Mouse (Mus musculus) right cerebral cortex, adult 18-20 months (tissue): Measurements from ENCODE around the gene Uhrf1.
"Not testable (repeated sequence)": the region's sequence is repeated elsewhere in the genome, so short reads cannot be mapped to it uniquely, and the experiment has no call there.

Experiments used
- DNase-seq: peaks from one replicate; pipeline ENCODE4 v3.0.0; 2022; ENCODE audit warnings: mixed read lengths

Gene Uhrf1

DNA sequence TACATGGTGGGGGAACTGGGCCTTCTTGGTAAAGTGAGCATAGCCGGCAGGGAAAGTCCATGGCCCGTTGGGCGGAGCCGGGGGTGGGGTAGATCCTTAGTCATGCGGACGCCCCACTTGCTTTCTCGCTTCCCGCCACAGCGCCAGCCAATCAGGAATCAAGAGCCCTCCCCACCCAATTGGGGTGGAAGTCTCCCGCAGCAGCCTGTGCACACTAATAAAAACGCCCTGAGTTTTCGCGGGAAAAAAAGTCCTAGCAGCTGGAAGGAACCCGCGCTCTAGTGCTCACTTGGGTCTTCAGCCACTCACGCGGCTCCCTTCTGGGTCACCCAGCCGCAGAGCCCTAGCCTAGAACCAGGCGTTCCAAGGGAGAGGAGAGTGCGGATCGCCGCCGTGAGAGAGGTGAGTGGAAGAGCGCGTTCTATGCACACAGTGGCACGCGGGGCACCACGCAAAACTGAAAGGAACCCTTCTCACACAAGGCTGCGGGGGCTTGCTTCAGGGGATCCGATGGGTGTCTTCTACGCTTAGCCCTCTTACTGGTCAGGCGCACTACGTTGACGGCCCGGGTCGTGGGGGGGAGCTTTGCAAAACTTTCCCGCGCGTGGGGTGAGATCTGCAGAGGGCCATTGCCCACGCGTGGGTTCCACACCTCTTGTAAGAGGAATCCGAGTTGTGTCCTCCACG, at the start of gene Uhrf1:
Uhrf1 (plus strand) TSS at position 162 of the 687 bp plus-strand sequence.
- DNase-seq = no peak

DNA sequence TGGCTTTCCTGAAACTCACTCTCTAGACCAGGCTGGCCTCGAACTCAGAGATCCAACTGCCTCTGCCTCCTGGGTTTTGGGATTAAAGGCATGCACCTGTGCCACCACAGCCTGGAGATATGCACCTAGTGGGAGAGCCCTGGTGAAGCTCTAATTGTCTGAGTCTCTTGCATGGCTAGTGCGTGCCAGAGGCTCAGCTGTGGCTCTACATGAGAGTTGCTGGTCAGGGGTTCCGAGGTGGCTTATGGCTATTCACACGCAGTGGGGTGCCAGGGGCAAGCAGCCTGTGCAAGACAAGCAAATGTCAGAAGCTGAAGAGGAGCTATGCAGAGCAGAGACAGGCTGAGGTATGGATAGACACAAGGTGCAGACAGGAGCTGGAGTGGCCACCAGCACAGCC, 48.4 kb upstream of the Uhrf1 start:
- DNase-seq = no peak

DNA sequence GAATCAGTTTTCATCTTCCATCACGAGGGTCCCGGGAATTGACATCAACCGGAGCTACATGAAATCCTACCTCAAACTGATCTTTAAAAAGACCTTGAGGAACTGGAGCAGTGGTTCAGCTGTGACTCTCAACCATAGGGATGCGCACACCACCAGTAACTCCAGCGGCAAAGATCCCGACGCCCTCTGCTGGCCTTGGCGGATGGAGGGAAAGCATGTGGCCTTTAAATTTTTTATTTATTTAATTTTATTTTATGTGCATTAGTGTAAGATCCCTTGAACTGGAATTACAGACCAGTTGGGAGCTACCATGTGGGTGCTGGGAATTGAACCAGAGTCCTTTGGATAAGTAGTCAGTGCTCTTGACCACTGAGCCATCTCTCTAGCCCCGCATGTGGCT, 47.7 kb upstream of the Uhrf1 start:
- peak; percentile 65 for DNase-seq

DNA sequence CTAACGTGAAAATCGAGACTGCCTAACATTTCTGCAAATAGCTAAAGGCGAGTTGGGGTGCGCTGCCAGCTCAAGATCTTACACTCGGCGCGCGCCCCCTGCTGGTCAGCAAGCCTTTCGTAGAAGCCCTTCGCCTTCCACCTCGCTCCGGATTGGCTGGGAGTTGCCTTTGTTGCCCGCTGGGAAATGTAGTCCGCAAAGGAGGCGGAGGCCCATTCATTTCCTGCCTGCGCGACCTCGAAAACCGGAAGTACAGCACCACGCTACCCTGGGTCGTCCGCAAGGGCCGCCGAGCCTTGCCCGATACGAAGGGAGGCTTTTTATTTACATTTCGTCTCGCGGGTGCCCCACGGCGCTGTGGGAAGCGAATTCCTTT, 47.3 kb upstream of the Uhrf1 start:
- DNase-seq = peak; percentile 100

DNA sequence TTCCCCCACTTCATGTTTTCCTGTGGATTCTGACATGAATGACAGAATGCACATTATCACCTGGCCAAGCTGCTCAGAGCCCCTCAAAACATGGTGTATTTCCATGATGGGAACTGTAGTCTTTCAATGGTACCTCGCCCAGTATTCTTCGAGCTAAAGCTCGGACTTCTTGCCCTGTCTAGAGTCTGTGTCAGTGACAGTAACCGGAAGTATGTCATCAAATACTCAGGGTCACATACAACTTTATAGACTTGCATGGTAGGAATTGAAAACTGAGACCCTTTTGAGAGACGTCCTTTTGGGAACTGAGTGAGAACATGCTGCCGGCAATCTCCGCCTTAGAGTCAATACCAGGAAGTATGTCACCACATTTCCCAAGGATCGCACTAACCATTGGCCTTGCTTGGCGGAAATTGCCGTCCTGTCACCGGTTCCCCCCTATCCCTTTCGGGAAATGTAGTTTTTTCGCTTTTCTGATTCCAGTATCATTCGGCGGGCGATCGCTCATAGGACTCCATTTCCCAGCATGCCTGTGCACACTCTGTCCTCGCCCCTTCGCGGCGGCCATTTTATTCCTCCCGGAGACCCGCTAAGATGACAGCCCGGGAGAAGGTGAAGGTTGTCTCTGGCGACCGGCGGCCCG, 46.8 kb upstream of the Uhrf1 start, which contains the start of gene Fem1a:
Fem1a (plus strand) TSS at position 572 of the 643 bp plus-strand sequence.
- DNase-seq = peak; percentile 98

DNA sequence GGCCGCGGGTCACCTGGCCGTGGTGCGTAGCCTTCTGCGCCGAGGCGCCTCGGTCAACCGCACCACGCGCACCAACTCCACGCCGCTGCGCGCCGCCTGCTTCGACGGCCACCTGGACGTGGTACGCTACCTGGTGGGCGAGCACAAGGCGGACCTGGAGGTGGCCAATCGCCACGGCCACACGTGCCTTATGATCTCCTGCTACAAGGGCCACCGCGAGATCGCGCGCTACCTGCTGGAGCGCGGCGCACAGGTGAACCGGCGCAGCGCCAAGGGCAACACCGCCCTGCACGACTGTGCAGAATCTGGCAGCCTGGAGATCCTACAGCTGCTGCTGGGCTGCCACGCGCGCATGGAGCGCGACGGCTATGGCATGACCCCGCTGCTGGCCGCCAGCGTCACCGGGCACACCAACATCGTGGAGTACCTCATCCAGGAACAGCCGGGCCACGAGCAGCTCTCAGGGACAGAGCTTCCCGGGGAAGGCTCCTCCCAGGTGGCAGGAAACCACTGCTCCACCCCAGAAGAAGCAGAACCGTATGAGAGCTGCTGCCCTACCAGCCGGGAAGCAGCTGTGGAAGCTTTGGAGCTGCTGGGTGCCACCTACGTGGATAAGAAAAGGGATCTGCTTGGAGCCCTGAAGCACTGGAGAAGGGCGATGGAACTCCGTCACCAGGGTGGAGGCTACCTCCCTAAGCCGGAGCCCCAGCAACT, 45.8 kb upstream of the Uhrf1 start:
- no peak for DNase-seq

DNA sequence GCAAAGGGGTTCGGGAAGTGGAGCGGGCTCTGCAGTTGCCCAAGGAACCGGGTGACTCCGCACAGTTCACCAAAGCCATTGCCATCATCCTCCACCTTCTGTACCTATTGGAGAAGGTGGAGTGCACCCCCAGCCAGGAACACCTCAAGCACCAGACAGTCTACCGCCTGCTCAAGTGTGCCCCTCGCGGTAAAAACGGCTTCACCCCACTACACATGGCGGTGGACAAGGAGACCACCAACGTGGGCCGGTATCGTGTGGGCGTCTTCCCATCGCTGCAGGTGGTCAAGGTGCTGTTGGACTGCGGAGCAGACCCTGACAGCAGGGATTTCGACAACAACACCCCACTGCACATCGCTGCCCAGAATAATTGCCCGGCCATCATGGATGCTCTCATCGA, 44.9 kb upstream of the Uhrf1 start:
- DNase-seq = not testable (repeated sequence)

DNA sequence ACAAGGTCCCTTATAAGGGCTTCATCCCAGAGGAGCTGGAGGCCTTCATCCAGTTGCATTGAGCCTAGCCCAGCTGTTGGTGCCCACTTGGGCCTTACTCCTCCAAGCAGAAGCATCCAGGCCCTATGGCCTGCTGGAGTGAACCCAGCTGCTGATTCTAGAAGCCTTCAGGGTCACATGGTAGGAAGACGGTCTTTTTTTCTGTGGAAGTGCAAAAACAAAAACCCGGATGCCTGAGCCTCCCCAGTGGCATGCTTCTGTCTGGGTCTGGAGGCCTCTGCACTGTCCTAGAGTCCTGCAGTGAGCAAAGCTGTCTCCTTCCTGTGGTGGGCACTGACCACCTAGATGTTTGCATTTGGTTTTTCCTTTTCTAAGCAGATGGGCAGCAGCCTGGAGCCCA, 44.3 kb upstream of the Uhrf1 start:
- not testable (repeated sequence) for DNase-seq

DNA sequence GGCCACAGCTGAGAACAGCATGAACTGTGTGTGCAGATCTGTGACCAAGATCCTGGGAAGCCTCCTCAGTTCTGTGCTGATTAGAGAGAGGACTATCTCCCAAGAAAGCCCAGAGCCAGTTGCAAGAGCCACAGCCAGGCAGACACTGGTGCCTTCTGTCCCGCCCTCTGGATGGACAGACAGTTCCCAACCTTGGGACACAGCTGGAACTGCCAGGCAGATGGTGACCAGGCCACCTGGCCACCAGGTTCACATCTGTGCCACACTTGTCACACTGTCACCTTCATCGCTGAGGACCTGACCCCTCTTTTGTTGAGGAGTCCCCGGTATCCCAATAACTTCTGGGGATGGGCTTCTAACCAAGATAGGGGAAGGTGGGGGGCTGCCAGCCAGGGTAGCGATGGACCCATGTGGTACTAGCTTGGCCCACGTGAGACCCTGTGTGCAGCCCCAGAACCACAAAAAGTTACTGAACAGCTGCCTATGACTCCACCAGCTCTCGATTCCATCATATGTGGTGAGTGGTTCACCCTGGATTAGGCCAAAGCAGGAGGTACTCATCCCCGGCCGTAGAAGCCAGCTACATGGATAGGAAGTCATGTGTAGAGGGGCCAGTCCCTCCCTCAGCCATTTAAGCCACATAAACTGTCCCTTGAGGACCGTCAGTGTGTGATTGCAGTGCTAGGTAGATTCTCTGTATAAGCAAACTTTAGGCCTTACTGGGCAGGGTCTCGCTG, 43.7 kb upstream of the Uhrf1 start:
- no peak for DNase-seq

DNA sequence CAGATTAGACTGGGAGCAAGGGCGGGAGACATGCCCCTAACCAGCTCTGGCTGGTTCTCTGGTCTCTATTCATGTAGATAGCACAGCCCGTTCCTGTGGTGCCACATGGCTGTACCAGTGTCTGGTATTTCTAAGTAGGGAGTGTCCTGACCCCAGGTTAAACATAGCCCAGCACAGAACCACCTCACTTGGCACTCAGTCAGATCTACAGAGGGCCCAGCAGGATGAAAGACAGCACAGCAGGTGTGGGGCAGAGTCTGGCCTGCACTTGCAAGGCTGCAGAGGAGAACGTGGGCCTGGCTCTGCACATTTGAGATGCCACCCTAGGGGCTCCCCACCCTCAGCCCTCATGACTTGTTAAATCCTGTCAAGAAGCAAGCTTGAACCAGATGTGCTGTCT, 42.0 kb upstream of the Uhrf1 start:
- no peak for DNase-seq

DNA sequence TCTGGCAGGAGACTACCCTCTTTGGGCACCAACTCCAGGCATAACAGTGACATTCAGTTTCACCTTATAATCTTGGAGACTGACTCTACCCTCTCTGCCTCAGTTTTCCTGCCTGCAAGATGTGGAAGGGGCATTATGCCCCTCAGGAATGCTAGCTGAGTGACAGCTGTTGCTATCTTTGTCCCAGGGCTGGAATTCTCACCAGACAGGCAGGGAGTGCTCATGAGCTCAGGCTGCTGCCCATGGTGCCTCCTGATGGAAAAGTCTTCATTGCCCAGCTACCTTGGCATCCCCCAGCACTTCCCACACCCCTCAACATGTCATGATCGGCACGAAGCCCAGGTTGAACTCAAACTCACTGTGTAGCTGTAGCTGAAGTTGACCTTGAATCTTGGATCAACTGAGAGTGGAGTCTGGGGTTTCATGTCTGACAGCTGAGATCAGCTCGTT, 40.5 kb upstream of the Uhrf1 start:
- DNase-seq = no peak

DNA sequence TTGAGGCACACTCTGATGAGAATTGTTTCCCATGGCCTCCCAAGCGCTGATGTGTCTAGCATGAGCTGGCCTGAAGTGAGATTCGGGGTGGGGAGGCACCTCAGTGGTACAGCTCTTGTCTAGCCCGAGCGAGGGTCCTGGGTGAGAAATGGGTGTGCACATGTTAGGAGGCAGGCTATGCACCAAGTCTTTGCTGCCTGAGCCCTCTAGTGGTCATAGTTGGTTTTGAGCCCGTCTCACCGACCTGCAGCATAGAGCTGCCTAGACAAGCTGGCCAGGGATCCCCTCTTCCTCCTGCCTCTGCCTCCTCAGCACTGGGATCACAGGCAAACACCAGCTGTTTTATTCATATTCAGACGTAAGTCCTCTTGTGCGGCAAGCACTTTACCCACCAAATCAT, 39.1 kb upstream of the Uhrf1 start:
- DNase-seq = peak; percentile 84

DNA sequence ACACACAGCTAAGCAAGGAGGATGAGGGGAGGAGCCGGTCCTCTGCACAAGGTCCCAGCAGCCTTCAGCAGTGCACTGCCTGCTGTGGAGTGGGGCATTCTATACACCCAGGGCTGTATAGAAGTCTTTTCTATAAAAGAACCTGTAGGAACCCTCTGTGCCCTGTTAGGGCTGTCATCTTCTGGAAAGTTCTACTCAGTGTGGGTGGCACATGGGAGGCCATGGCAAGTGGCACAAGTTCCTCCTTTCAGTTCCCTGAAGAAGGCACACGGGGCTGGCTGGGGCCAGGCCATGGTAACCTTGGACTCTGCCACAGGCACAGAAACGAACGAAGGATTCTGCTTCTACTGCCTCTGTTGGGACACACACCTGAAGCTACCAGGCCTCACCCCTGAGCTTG, 38.1 kb upstream of the Uhrf1 start:
- DNase-seq = no peak

DNA sequence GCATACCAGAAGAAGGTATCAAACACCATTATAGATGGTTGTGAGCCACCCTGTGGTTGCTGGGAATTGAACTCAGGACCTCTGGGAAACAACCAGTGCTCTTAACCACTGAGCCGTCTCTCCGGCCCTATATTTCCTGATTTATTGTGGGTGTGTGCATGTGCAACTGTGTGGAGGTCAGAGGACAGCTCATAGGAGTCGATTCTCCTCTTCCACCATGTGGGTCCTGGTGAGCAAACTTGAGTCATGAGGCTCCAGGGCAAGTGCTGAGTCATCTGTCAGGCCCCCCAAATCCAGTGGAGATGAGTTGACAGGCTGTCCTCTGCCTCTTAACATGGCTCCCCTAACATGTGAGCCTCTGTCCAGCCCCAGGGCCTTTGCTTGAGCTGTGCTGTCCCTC, 37.3 kb upstream of the Uhrf1 start:
- DNase-seq = no peak

DNA sequence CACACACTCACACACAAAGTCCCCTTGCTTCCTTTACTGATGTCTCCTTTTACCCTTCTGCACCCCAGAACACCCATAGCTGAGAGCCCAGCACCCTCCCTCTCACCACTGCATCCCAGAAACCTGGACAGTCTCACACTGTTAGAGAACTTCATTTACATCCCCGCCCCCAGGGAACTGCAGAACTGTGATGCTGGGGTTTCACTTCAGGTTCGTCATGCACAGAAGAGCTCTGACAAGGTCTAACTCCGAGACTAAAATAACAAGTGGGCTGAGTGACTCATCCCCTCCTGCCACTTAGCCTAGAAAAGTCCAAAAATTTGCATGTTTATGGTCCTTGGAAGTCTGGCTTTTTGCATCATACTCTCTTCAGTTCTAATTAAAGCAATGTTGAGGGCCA, 36.9 kb upstream of the Uhrf1 start:
- DNase-seq = peak; percentile 91

DNA sequence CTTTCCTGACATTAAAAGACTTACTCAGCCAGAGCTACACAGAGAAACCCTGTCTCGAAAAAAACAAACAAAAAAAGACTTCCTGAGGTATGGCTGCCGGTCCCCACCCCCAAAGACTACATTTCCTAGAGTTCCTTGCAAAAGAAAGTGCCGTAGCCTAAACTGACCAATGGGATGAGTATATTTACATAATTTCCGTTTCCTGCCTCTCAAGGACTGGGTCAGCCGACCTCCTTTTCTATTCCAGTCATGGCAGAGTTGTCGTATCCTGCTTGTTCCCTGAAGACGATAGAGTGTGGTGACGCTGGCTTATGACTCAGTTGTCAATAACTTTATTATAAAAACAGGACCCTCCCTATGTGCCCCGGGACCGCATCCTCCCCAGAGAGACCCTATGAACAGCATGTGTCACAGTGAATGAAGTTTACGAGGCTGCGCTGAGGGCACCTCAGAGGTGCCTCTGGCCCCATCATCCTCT, 33.9 kb upstream of the Uhrf1 start:
- DNase-seq = peak; percentile 81

DNA sequence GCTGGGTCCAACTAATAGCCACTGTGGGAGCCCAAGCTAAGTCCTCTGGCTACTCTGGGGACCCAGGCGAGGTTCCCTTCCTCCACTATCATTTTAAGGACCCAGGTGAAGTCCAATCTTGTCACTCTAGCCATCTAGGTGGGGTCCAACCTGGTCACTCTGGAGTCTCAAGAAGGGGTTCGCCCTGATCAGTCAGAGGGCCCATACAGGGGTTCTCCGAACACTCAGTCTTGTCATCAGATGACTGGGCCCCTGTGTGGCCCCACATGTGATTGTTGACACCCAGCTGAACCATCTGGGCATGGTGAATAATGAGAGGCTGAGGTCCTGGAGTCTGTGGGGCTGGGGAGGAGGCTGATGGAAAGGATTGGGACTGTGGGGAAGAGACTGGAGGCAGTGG, 33.4 kb upstream of the Uhrf1 start:
- no peak for DNase-seq

DNA sequence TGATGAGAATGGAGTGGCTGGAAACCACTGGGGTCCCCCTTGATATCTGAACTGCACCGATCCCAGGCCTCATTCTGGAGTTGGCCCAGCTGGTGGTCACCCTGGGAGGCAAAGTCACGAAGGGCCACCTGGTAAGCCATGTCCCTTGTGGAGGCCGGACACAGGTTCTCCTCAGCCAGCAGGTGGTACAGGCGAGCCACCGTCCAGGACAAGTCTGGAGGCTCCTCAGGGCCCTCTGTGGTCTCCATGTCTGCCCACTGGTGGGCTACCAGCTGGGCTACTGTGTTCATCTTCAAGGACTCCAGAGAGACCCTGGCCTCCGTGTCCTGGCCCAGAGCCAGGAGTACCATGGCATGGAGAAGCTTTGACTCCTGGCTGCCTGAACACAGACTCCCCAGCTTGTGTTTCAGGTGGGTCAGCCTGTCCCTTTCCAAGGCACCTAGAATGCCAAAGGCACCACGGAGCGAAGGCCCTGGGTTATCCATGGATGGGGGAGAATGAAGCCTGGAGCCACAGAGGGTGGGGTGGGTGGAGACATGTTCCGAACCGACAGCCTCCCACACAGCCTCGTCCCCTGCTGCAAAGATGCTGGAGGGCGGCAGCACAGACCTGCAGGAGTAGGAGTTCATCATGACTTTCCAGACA, 31.4 kb upstream of the Uhrf1 start:
- no peak for DNase-seq

DNA sequence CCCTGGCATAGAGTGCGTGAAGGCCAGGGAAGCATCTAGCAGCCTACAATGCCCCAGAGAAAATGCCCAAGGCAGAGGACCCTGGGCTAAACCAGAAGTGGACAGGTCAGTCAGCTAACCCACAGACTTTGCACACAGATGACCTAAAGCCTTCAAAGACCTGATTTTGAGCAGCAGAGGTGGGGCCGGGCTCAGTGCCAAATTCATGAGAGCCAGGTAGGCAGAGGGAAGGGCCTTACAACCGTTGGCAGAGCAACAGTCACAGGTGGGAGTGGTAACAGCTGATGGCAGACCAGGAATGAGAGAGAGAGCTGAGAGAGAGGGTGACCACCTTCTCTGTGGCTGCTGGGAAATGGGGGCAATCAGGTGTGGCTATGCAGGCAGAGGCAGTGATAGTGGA, 30.5 kb upstream of the Uhrf1 start:
- DNase-seq = no peak

DNA sequence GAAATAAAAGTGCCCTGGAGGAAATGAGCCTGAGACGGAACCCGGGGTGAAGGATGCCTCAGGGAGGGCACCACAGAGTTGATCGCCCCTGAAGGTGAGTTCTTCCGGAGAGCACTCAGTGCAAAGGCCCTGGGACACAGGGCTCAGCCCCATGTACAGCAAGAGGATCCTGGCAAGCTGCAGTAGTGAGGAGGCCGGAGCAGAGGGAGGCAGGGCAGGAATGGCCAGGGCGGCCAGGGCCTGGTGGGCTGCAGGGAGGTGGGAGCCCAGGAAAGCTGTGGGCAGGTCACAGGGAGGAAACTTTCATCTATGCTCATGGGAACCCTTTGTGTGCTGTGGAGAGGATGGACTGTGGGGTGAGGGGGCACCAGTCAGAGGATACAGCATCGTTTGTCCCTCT, 29.6 kb upstream of the Uhrf1 start:
- DNase-seq = no peak

DNA sequence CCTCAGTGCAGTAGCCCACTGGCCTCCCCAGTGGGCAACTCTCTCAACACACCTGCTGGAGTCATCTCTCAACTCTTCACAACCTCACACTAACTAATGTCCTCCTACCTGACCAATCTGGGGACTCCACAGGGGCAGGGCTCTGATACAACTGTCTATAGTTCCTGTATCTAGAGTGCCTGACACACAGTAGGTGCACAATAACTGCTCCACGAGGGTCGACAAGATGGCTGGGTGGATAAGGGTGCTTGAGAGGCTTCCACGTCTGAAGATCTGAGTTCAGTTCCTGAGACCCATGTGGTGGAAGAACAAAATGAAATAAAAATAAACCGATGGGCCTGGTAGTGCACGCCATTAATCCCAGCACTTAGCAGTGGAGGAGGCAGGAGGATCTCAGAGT, 29.1 kb upstream of the Uhrf1 start:
- DNase-seq = no peak

DNA sequence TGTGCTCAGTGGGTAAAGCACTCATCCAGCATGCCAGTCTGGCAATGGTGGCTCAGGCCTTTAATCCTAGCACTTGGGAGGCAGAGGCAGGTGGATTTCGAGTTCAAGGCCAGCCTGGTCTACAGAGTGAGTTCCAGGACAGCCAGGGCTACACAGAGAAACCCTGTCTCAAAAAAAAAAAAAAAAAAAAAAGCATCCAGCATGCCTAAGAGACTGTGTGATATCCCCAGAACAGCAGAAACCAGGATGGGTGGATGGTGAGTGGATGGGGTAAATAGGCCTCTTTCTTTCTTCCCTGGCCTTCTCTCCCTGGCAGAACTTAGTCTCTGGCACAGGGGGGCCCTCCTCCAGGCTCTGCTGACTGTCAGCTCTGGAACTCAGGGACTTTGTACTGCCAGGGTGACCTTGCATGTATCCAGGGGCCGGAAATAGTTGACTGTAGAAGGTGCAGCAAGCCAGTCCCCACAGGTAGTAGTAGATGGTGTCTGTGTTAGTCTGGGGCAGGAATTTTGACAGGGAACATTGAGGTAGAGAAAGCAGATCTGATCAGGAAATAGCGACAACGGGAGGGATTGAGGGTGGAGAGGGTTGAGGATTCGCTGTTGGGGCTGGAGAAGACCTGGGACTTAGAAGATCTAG, 27.2 kb upstream of the Uhrf1 start:
- DNase-seq = no peak
